Comparison of ENCODE assay signal across 8 mouse cellular contexts in genomic region chr15:11399356-11400067, GRCm38 (mm10). TPM values are rescaled to one million over a fixed set of nuclear protein-coding genes. Genes with fewer than 3 reads are reported as not detected.
DNase-seq lines count a peak whose midpoint lies in the region; ATAC-seq lines count a peak whose summit lies in the region.

Gene Tars, minus strand, starts transcription at chr15:11399665.

- H3K9me3 ChIP-seq in hindbrain, embryonic 11.5 days (ENCODE audit: control insufficient read depth, low read length) = no peaks in the 10 kb centered on the region

- WGBS in hindbrain, embryonic 11.5 days = under 1% methylated on average over 42 of the region's 42 CpGs

- H3K4me2 ChIP-seq in hindbrain, embryonic 11.5 days (replicated peaks; ENCODE audit: low read depth, low read length) = peak within 1 kb of the TSS; percentile 72

- H3K4me3 ChIP-seq in hindbrain, embryonic 11.5 days (ENCODE audit: low read depth, low read length) = peak within 1 kb of the TSS; percentile 77

- 0 out of 2 replicates have a peak, but pooled peaks cover 3% of the 10 kb centered on the region for H3K27me3 ChIP-seq in hindbrain, embryonic 11.5 days (ENCODE audit: control insufficient read depth, insufficient read depth, low read length)

- no peaks in the 10 kb centered on the region for H3K36me3 ChIP-seq in hindbrain, embryonic 11.5 days (ENCODE audit: control insufficient read depth, insufficient read depth, low read length)

- DNase-seq in Muller cell, postnatal 12 days (ENCODE audit: inconsistent ontology term) = peak; percentile 99
- DNase-seq in cerebellum, adult 9-11 months = peak; percentile 99
- peak; percentile 98 for DNase-seq in frontal cortex, adult 2 months (ENCODE audit: extremely low spot score in 1 of 2, low spot score in 1 of 2)
- DNase-seq in hindbrain, embryonic 11.5 days (ENCODE audit: low spot score) = peak; percentile 98
- peak; percentile 95 to 97 for DNase-seq in layer of hippocampus, postnatal 10 days (ENCODE audit: low spot score in 2 of 2)
- peak; percentile 98 for DNase-seq in lung, postnatal 10 days
- peak; percentile 94 for DNase-seq in ovary, postnatal 36 days (ENCODE audit: low spot score)
- DNase-seq in thymus, postnatal 25 days = peak; percentile 96

- no peak within 1 kb of the TSS for H3K27ac ChIP-seq in hindbrain, embryonic 11.5 days (ENCODE audit: low read depth, low read length)

- ATAC-seq in hindbrain, embryonic 11.5 days (ENCODE audit: low FRiP score) = peak; percentile 100

- peaks cover 3% of the 10 kb centered on the region; the same call in 1 of the 2 replicates for H3K4me1 ChIP-seq in hindbrain, embryonic 11.5 days (replicated peaks; ENCODE audit: control insufficient read depth, insufficient read depth, low read length)

- H3K9ac ChIP-seq in hindbrain, embryonic 11.5 days (ENCODE audit: low read depth, low read length) = peak within 1 kb of the TSS; percentile 83

RNA-seq across cellular contexts. Expression of gene Tars, which starts in this region (rescaled TPM):
- 33.0 and 34.7 TPM in 2 replicates for polyA plus RNA-seq in frontal cortex, adult 2 months (2012; rRNA removed)
- polyA plus RNA-seq in hindbrain, embryonic 11.5 days (2014; fragmentation: Nextera tagmentation; extraction: Ambion mirVana) = 84.6 and 94.7 TPM in 2 replicates
- total RNA-seq in layer of hippocampus, postnatal 10 days (2021) = 10 to 100 TPM; 40.6 to 46.4 TPM
